In the genomic region with DNA sequence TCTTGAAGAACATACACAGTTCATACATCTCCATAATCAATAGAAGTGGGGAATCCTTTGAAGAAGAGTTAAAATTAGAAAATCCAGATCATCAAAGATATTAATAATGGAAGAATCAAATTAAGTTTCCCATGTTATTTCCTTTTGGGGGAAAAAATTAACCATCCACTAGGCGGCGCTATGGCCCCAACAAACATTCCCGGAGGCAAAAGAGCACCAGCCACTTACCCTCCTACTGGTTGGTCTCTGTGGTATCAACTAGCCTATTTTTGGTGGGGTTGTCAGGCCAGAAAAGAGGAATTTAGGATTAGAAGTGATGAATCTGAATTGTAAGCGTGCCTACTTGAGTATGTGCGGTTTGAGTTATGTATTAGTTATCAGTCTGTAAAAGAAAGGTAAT, we compare ENCODE assay signal across 8 mouse cellular contexts. TPM values are rescaled to one million over a fixed set of nuclear protein-coding genes. Genes with fewer than 3 reads are reported as not detected.
DNase-seq lines count a peak whose midpoint lies in the region; ATAC-seq and TF ChIP-seq lines count a peak whose summit lies in the region.

No protein-coding gene starts in this region.

- intact Hi-C loops in gastrocnemius, postnatal 14 days (cut with DNase I; ENCODE audit: low total_unique reads): loop anchor here (5.0 kb wide), 1 partner anchor 87 kb away; no protein-coding TSS in a partner anchor

- H3K27ac ChIP-seq in forebrain, postnatal 0 days (ENCODE audit: low read depth, low read length): no peak overlapping the region
- no peak overlapping the region for H3K27ac ChIP-seq in forebrain, embryonic 13.5 days
- no peak overlapping the region for H3K27ac ChIP-seq in bone marrow macrophage, adult 2 months (ENCODE audit: insufficient read depth, low read depth, low read length)
- H3K27ac ChIP-seq in stomach, postnatal 0 days (replicated peaks): no peak overlapping the region

- TF ChIP-seq CTCF in forebrain, postnatal 0 days (IDR thresholded peaks at IDR 0.05; ENCODE audit: low read depth): peak; percentile 72
- peak; percentile 81 for TF ChIP-seq CTCF in bone marrow macrophage, adult 2 months (IDR thresholded peaks at IDR 0.05; ENCODE audit: low read depth, low read length)
- peak; percentile 86 for TF ChIP-seq CTCF in stomach, postnatal 0 days (IDR thresholded peaks at IDR 0.05; ENCODE audit: low read depth)

- no peak for TF ChIP-seq EP300 in stomach, postnatal 0 days (optimal IDR thresholded peaks at IDR 0.05)

- no peak for TF ChIP-seq POLR2A in bone marrow macrophage, adult 2 months (IDR thresholded peaks at IDR 0.05; ENCODE audit: borderline replicate concordance, low read depth, low read length)

- DNase-seq in forebrain, postnatal 0 days: peak; percentile 32
- peak; percentile 30 for DNase-seq in ovary, postnatal 36 days (ENCODE audit: low spot score)
- DNase-seq in ovary, postnatal 10 days (ENCODE audit: low spot score): no peak
- DNase-seq in gastrocnemius, postnatal 14 days: peak; percentile 34
- peak; percentile 78 for DNase-seq in lung, postnatal 10 days
- peak; percentile 45 for DNase-seq in stomach, postnatal 0 days (ENCODE audit: low spot score)

- no peak for ATAC-seq in forebrain, postnatal 0 days
- ATAC-seq in forebrain, embryonic 13.5 days: no peak
- no peak for ATAC-seq in stomach, postnatal 0 days (ENCODE audit: low FRiP score, low TSS enrichment)

- H3K4me1 ChIP-seq in forebrain, postnatal 0 days (ENCODE audit: insufficient read depth): no peaks in the 10 kb centered on the region
- no peaks in the 10 kb centered on the region for H3K4me1 ChIP-seq in forebrain, embryonic 13.5 days
- peaks cover 16% of the 10 kb centered on the region for H3K4me1 ChIP-seq in bone marrow macrophage, adult 2 months (ENCODE audit: control insufficient read depth, insufficient read depth, low read length)
- no peaks in the 10 kb centered on the region for H3K4me1 ChIP-seq in stomach, postnatal 0 days (replicated peaks; ENCODE audit: control insufficient read depth, insufficient read depth)

- no peaks in the 10 kb centered on the region for H3K27me3 ChIP-seq in forebrain, postnatal 0 days (ENCODE audit: insufficient read depth, low read length)
- no peaks in the 10 kb centered on the region for H3K27me3 ChIP-seq in forebrain, embryonic 13.5 days
- H3K27me3 ChIP-seq in stomach, postnatal 0 days (ENCODE audit: control insufficient read depth, insufficient read depth, low read length): no peaks in the 10 kb centered on the region

- H3K9me3 ChIP-seq in forebrain, postnatal 0 days (ENCODE audit: low read length): no peaks in the 10 kb centered on the region
- H3K9me3 ChIP-seq in forebrain, embryonic 13.5 days (replicated peaks): no peaks in the 10 kb centered on the region
- no peaks in the 10 kb centered on the region for H3K9me3 ChIP-seq in stomach, postnatal 0 days (ENCODE audit: control insufficient read depth, low read length)

- H3K9ac ChIP-seq in forebrain, postnatal 0 days: no peak overlapping the region
- H3K9ac ChIP-seq in forebrain, embryonic 13.5 days: no peak overlapping the region
- no peak overlapping the region for H3K9ac ChIP-seq in stomach, postnatal 0 days (ENCODE audit: low read length)

- H3K36me3 ChIP-seq in forebrain, postnatal 0 days (ENCODE audit: insufficient read depth): peaks cover 42% of the 10 kb centered on the region
- peaks cover 66% of the 10 kb centered on the region for H3K36me3 ChIP-seq in forebrain, embryonic 13.5 days (ENCODE audit: poor library complexity, severe bottlenecking)
- H3K36me3 ChIP-seq in stomach, postnatal 0 days (ENCODE audit: control insufficient read depth, insufficient read depth, low read length): 0 out of 2 replicates have a peak, but pooled peaks cover 2% of the 10 kb centered on the region

- 39% methylated on average over 5 of the region's 5 CpGs for WGBS in forebrain, postnatal 0 days
- WGBS in forebrain, embryonic 13.5 days: 43% methylated on average over 5 of the region's 5 CpGs
- 40% methylated on average over 5 of the region's 5 CpGs for WGBS in stomach, postnatal 0 days

- no peak overlapping the region for H3K4me2 ChIP-seq in forebrain, postnatal 0 days (ENCODE audit: low read depth)
- H3K4me2 ChIP-seq in forebrain, embryonic 13.5 days: no peak overlapping the region
- no peak overlapping the region for H3K4me2 ChIP-seq in stomach, postnatal 0 days (replicated peaks; ENCODE audit: low read depth)

- H3K4me3 ChIP-seq in forebrain, postnatal 0 days (ENCODE audit: low read depth, low read length): no peak overlapping the region
- no peak overlapping the region for H3K4me3 ChIP-seq in forebrain, embryonic 13.5 days
- H3K4me3 ChIP-seq in bone marrow macrophage, adult 2 months (ENCODE audit: insufficient read depth, low read length): no peak overlapping the region
- H3K4me3 ChIP-seq in stomach, postnatal 0 days (ENCODE audit: low read depth, low read length): no peak overlapping the region

RNA-seq across cellular contexts. Expression of a gene that starts 41.6 kb away (rescaled TPM):
- 18.6 and 23.2 TPM in 2 replicates for total RNA-seq in forebrain, postnatal 0 days (2014; rRNA removed)
- 9.1 and 9.7 TPM in 2 replicates for polyA plus RNA-seq in forebrain, postnatal 0 days (2015; fragmentation: Nextera tagmentation; extraction: Ambion mirVana)
- polyA plus RNA-seq in forebrain, embryonic 13.5 days (2015; fragmentation: Nextera tagmentation; extraction: Ambion mirVana): 12.4 and 12.5 TPM in 2 replicates
- polyA plus RNA-seq in bone marrow macrophage, adult 2 months (2012; ENCODE audit: insufficient read depth, insufficient read length, missing spikeins): 3.9 and 5.4 TPM in 2 replicates
- 10 to 100 TPM; 16.4 to 19.3 TPM for total RNA-seq in gastrocnemius, postnatal 14 days (2021)
- polyA plus RNA-seq in stomach, postnatal 0 days (2015; fragmentation: Nextera tagmentation; extraction: Ambion mirVana): 8.6 and 9.5 TPM in 2 replicates

RNA-seq across cellular contexts. Expression of a gene that starts 48.3 kb away (rescaled TPM):
- 18.3 and 22.7 TPM in 2 replicates for total RNA-seq in forebrain, postnatal 0 days (2014; rRNA removed)
- polyA plus RNA-seq in forebrain, postnatal 0 days (2015; fragmentation: Nextera tagmentation; extraction: Ambion mirVana): 2.7 and 4.5 TPM in 2 replicates
- 8.5 and 10.5 TPM in 2 replicates for polyA plus RNA-seq in forebrain, embryonic 13.5 days (2015; fragmentation: Nextera tagmentation; extraction: Ambion mirVana)
- 15.3 and 16.4 TPM in 2 replicates for polyA plus RNA-seq in bone marrow macrophage, adult 2 months (2012; ENCODE audit: insufficient read depth, insufficient read length, missing spikeins)
- total RNA-seq in gastrocnemius, postnatal 14 days (2021): 1 to 10 TPM; 6.3 to 6.4 TPM
- polyA plus RNA-seq in stomach, postnatal 0 days (2015; fragmentation: Nextera tagmentation; extraction: Ambion mirVana): 2.7 and 3.2 TPM in 2 replicates
